Mouse (Mus musculus) heart, postnatal 0 days (tissue): Measurements from ENCODE around the gene Ssmem1. TPM values are rescaled to one million over a fixed set of nuclear protein-coding genes. Genes with fewer than 3 reads are reported as not detected.

ENCODE experiments used
- ATAC-seq: fragments of 200-750 bp; cut with Nextera tagmentation; 2 replicates; pipeline ENCODE4 v1.8.0; 2017; ENCODE audit warnings: low read depth, moderate number of reproducible peaks, moderate library complexity; ENCODE audit not compliant: insufficient read depth
- DNase-seq: peaks from one replicate; pipeline ENCODE4 v3.0.0-alpha.2; 2016; ENCODE audit warnings: low spot score
- H3K27ac ChIP-seq: fragments of 300-500 bp; sonication (generic); 2 replicates; pipeline ENCODE4 v1.5.1; 2014; ENCODE audit warnings: low read depth, mild to moderate bottlenecking
- H3K27me3 ChIP-seq: fragments of 300-500 bp; sonication (generic); 2 replicates; pipeline ENCODE4 v1.6.1; 2014; ENCODE audit warnings: low read length, mixed read lengths; ENCODE audit not compliant: control insufficient read depth, insufficient read depth
- H3K36me3 ChIP-seq: fragments of 300-500 bp; sonication (generic); replicated peaks from 2 replicates; pipeline ENCODE4 v1.6.1; 2014; ENCODE audit warnings: low read length, mixed read lengths; ENCODE audit not compliant: control insufficient read depth, insufficient read depth
- H3K4me1 ChIP-seq: fragments of 300-500 bp; sonication (generic); 2 replicates; pipeline ENCODE4 v1.6.1; 2014; ENCODE audit warnings: antibody characterized with exemption; ENCODE audit not compliant: control insufficient read depth, insufficient read depth
- H3K4me2 ChIP-seq: fragments of 300-500 bp; sonication (generic); 2 replicates; pipeline ENCODE4 v1.6.1; 2014; ENCODE audit warnings: low read depth, mild to moderate bottlenecking, low read length, moderate library complexity
- H3K4me3 ChIP-seq: fragments of 300-500 bp; sonication (generic); 2 replicates; pipeline ENCODE4 v1.5.1; 2014; ENCODE audit warnings: low read depth, low read length
- H3K9ac ChIP-seq: fragments of 300-500 bp; sonication (generic); replicated peaks from 2 replicates; pipeline ENCODE4 v1.6.1; 2014; ENCODE audit warnings: low read depth, low read length, mixed read lengths
- H3K9me3 ChIP-seq: fragments of 300-500 bp; sonication (generic); replicated peaks from 2 replicates; pipeline ENCODE4 v1.6.1; 2016; ENCODE audit warnings: low read length; ENCODE audit not compliant: control insufficient read depth
- CTCF ChIP-seq: IDR thresholded peaks from 2 replicates; pipeline ENCODE4 v1.5.1; 2016; ENCODE audit warnings: antibody characterized with exemption, control low read depth, low read depth
- EP300 ChIP-seq: IDR thresholded peaks from 2 replicates; pipeline ENCODE4 v1.6.1; 2016; ENCODE audit warnings: antibody characterized with exemption, low read depth
- WGBS: fragments of 180-500 bp; shearing (Covaris S2); extraction: QIAGEN DNeasy Blood & Tissue Kit; methylation state at CpG from one replicate; pipeline ENCODE4 v1.1.7; 2014; 5-methylcytosine and 5-hydroxymethylcytosine counted together
- polyA plus RNA-seq: library from polyadenylated mRNA; unstranded; fragments of >200 nt; fragmentation: Nextera tagmentation; extraction: Ambion mirVana; gene quantifications from 2 replicates; pipeline ENCODE4 v1.2.1, GENCODE M21; 2015
- total RNA-seq: library from RNA; depleted of rRNA; stranded (reverse); fragments of >200 nt; gene quantifications from 2 replicates; pipeline ENCODE4 v1.2.3, GENCODE M21; 2014; ENCODE audit warnings: low replicate concordance

Ssmem1 gene
- total and polyA plus RNA-seq, 2 experiments from 2014 or later, result 0.08 TPM; not detected in 1

DNA sequence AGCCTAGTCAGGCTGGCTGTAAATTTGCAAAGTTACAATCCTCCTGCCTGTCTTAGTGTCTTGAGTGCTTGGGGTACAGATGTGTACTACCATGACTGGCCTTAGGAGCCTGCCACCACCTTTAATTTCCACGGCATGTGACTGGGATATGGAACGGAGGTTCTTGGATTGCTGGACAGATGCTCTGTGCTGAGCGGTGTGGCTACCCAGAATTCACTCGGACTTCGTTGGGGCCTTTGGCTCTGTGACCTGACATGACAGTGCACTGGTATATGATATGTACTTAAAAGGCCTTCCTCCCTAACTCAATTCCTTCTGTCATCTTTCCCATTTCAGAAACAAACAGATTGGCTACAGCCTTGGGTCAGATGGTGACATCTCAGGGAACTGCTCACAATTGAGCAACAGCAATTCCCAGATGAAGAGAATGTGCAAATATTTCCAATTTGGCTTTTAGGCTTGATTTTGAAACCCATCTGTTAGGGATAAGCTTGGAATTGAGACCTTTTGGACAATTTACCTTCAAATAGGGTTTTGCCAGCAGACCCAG, 45.0 kb downstream of the Ssmem1 start:
- 0 out of 2 replicates have a peak, but pooled peaks cover 3% of the 10 kb centered on the region for H3K9me3 ChIP-seq
- H3K4me1 ChIP-seq, result no peaks in the 10 kb centered on the region
- H3K9ac ChIP-seq, result no peak overlapping the region
- no peak overlapping the region for H3K4me3 ChIP-seq
- H3K27ac ChIP-seq, result no peak overlapping the region
- no peaks in the 10 kb centered on the region for H3K27me3 ChIP-seq
- H3K36me3 ChIP-seq, result no peaks in the 10 kb centered on the region
- no peak for TF ChIP-seq CTCF
- no peak for TF ChIP-seq EP300
- ATAC-seq (no peak), DNase-seq (no peak)
- H3K4me2 ChIP-seq, result no peak overlapping the region
- WGBS, result 88% methylated on average over 5 of the region's 5 CpGs

DNA sequence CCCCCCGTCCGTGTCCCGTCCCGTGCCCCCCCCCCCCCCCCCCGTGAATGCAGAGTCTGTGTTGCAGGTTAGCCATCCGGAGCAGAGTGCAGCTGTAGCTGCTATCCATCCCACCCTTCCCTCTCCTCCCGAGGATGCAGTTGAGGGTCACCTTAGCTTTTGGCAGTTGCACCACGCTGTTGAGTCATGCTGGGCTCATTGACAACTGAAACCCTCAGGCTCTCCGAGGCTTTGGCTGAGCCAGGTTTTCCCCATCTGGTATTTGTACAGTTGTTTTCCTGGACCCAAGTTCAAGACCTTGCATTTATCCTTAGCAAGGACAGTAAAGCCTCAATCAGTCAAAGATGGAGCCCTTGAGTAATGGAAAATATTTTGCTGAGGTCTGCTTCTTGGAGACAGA, 46.4 kb downstream of the Ssmem1 start:
- H3K4me3 ChIP-seq, result no peak overlapping the region
- no peak overlapping the region for H3K9ac ChIP-seq
- TF ChIP-seq CTCF (no peak), EP300 (no peak)
- DNase-seq (peak; percentile 83), ATAC-seq (peak; percentile 88)
- H3K9me3 ChIP-seq, result 0 out of 2 replicates have a peak, but pooled peaks cover 1% of the 10 kb centered on the region
- H3K36me3 ChIP-seq, result no peaks in the 10 kb centered on the region
- 0% methylated on average over 3 of the region's 9 CpGs for WGBS
- H3K4me2 ChIP-seq, result no peak overlapping the region
- H3K27me3 ChIP-seq, result no peaks in the 10 kb centered on the region
- H3K4me1 ChIP-seq, result no peaks in the 10 kb centered on the region
- 0 out of 2 replicates have a peak overlapping the region, but pooled peaks have one; percentile 7 for H3K27ac ChIP-seq

DNA sequence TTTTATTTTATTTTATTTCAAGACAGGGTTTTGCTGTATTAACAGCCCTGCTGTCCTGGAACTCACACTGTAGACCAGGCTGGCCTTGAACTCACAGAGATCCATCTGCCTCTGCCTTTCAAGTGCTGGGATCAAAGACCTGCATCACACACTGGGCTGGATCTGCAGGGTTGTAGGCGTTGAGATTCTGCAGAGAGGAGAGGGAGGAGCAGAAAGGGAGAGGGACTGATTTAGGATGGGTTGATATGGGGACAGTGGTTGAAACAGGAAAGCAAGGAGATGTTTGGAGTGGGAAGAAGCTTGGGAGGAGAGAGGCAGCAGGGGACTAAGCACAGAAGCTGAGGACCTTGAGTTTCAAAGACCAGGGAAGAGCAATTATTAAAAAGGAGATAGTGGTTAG, 50.1 kb downstream of the Ssmem1 start:
- 46% methylated on average over 1 of the region's 1 CpGs for WGBS
- DNase-seq (no peak), ATAC-seq (no peak)
- Histone ChIP-seq H3K4me1 (no peaks in the 10 kb centered on the region), H3K9ac (no peak overlapping the region), H3K27ac (no peak overlapping the region), H3K36me3 (no peaks in the 10 kb centered on the region), H3K27me3 (no peaks in the 10 kb centered on the region), H3K4me2 (no peak overlapping the region), H3K4me3 (no peak overlapping the region), H3K9me3 (no peaks in the 10 kb centered on the region)
- TF ChIP-seq EP300 (no peak), CTCF (no peak)

DNA sequence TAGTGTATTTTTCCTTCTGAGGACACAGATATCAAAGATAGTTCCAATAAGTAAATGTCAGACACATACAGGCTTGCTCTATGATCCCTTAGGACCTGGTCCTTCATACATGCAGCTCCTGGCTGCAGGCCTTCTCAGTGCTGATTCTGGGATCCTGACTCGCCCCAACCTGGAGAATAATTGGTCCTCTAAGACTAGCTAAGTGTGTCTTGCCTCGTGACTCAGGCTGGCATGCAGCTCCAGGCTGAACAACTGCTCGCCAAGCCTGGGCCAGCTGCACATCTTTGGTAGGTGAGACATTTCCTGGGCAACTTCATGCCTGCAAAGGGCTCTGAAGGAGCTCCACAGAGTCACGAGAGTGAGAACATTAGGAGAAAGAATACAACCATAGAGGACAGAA, 52.5 kb downstream of the Ssmem1 start:
- H3K4me1 ChIP-seq, result no peaks in the 10 kb centered on the region
- H3K27ac ChIP-seq, result no peak overlapping the region
- no peaks in the 10 kb centered on the region for H3K27me3 ChIP-seq
- no peak for DNase-seq
- 59% methylated on average over 4 of the region's 4 CpGs for WGBS
- H3K36me3 ChIP-seq, result no peaks in the 10 kb centered on the region
- no peak overlapping the region for H3K4me3 ChIP-seq
- TF ChIP-seq EP300, result no peak
- TF ChIP-seq CTCF, result no peak
- no peak for ATAC-seq
- no peak overlapping the region for H3K9ac ChIP-seq
- no peak overlapping the region for H3K4me2 ChIP-seq
- no peaks in the 10 kb centered on the region for H3K9me3 ChIP-seq

DNA sequence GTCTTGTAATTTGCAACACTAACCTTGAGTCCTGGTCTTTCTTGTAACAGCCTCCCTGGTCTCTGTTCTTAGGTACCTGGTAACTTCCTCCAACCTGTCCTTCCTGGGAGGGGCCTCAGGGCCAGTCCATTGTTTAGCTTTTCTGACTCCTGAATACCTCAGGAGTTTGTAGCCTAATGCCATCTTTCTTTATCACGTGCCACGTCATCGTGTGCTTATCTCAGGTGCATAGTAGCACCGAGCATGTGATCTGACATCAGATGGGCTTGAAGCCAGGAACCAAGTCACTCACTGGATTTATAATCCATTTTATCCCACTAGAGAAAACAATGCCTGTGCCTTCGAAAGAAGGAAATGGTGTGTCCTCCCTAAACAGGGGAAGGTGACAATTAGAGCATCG, 53.9 kb downstream of the Ssmem1 start:
- no peak for DNase-seq
- Histone ChIP-seq H3K27me3 (no peaks in the 10 kb centered on the region), H3K4me3 (no peak overlapping the region), H3K4me2 (no peak overlapping the region), H3K27ac (no peak overlapping the region), H3K36me3 (no peaks in the 10 kb centered on the region), H3K4me1 (0 out of 2 replicates have a peak, but pooled peaks cover 6% of the 10 kb centered on the region), H3K9ac (no peak overlapping the region), H3K9me3 (no peaks in the 10 kb centered on the region)
- no peak for ATAC-seq
- 54% methylated on average over 6 of the region's 6 CpGs for WGBS
- TF ChIP-seq CTCF (no peak), EP300 (no peak)

DNA sequence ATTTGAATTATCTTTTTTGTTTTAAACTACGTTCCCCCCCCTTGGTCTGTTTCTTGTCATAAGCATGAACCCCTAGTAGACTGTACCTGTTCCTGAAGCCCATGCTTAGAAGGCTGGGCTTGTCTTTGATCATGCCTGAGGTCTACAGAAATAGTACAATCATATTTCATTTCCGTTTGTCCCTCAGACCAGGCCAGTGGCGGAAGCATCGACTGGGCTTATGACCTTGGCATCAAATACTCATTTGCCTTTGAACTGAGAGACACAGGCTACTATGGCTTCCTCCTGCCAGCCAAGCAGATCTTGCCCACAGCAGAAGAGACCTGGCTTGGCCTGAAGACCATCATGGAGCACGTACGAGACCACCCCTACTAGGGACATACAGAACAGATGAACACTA, 54.4 kb downstream of the Ssmem1 start:
- no peak overlapping the region for H3K27ac ChIP-seq
- WGBS, result 84% methylated on average over 6 of the region's 6 CpGs
- ATAC-seq (no peak), DNase-seq (no peak)
- H3K4me2 ChIP-seq, result no peak overlapping the region
- no peaks in the 10 kb centered on the region for H3K9me3 ChIP-seq
- no peak overlapping the region for H3K4me3 ChIP-seq
- H3K4me1 ChIP-seq, result 0 out of 2 replicates have a peak, but pooled peaks cover 6% of the 10 kb centered on the region
- TF ChIP-seq CTCF, result no peak
- TF ChIP-seq EP300, result no peak
- no peaks in the 10 kb centered on the region for H3K27me3 ChIP-seq
- H3K36me3 ChIP-seq, result no peaks in the 10 kb centered on the region
- H3K9ac ChIP-seq, result no peak overlapping the region
